Mouse (Mus musculus): ENCODE data around the gene Myf5.

The Myf5 gene

DNA sequence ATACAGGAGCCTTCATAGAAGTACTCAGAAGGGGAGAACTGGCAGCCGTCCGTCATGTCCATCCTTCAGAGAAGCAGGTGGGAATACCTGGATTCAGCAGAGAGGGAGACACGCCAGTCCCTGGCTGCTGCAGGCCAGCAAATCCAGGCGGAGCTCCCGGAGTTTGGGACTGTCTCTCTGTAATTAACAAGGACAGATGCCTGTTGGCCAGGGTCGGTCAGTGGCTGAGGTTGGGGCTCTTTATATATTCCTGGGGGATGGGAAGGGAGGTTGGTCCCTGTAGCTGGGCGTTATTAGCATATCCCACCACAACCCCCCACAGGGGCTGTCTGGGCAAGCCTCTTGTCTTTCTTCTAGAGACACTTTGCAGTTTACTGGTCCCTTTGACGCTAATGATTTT lies at the start of gene Myf5:
Gene Myf5 (minus strand): TSS at position 265 of the 400 bp plus-strand sequence.
- DNase-seq (ENCODE audit: low read depth, low spot score), result no peak

DNA sequence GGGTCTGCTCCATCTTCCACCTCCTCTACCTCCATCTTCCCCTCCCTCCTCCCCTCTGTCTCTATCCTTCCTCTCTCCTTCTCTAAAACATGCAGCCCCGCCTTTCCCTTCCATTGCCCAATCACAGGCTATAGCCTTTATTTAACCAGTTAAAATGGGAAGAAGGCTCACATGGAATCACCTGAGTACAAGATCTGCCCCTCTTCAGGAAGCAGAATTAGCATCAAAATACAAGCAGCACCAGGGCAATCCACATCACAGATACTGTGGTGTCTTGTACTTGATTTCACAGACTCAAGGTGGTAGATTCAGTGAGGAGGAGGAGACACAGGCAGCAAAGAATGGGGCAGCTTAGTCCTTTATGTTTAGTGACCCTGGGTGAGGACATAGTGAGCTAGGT lies 42.8 kb upstream of the Myf5 start:
- no peak for DNase-seq (ENCODE audit: low read depth, low spot score)

DNA sequence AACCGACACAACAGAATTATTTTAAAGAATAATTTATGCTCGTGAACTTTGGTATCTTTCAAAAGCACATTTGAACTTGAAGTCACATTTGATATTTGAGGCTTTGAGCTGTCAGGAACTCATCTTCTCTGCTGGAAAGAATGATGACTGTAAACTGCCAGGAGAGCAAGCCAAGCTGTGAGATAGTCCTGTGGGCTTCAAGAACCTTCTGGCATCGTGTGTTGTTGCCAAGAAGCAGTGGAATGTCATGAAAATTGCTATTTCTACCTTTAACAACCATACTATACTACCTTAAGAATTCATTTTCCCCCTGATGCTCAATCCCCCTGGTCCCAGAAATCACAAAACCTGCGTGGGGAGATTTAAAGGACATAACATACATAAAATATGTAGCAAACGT lies 33.3 kb upstream of the Myf5 start:
- peak; percentile 25 for DNase-seq (ENCODE audit: low read depth, low spot score)

DNA sequence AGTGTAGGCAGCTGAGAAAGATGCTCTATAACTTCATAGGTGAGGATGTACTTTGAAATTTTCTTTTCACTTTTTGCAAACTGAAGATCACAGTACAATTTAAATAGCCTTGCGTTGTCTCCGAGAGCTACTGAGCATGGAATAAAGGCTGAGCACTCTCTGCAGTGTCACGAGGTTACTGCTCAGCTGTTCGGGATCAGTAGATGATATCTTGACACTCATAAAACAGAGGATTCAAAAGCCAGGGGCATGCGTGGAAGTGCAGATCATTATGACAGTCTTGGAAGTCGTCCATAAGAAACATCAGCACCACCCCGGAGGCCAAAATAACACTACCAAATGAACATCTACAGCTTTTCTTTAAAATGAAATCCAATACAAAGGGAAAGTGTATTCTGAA lies 30.7 kb upstream of the Myf5 start:
- DNase-seq (ENCODE audit: low read depth, low spot score), result no peak

DNA sequence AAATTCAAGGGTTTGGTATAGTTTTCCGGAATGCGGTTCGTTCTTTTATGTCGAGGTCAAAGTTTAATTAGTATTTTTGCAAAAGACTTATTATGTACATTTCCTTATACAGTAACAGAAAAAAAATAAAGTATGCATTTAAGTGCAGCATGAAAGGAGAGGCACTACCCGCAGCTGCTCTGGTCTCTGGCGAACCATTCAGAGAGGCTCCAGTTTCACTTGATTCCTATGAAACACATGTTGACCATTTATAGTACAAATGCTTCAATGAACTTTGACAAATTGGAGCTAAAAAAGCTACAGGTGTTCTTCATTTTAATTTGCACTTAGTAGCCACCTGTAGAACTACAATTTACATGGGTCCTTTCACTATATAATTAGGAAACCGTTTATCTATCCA lies 28.8 kb upstream of the Myf5 start:
- no peak for DNase-seq (ENCODE audit: low read depth, low spot score)

DNA sequence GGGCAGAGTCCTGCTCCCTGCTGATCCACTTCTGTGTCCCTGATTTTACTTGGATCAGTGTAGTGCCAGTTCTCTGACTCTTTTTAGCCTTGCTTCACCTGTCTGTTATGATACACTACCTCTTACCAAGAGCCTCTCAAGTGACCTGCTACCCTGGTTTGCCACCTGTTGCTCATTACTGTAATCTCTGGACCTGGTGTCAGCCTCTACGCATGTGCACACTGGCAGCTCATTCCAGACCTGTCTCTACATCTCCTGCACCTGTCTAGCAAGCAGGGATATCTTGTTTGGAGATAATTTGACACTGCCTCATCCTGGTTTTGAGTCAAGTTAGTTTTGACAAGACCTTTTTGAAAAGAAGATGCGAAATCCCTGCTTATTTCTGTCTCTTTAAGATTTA lies 20.5 kb upstream of the Myf5 start:
- no peak for DNase-seq (ENCODE audit: low read depth, low spot score)

DNA sequence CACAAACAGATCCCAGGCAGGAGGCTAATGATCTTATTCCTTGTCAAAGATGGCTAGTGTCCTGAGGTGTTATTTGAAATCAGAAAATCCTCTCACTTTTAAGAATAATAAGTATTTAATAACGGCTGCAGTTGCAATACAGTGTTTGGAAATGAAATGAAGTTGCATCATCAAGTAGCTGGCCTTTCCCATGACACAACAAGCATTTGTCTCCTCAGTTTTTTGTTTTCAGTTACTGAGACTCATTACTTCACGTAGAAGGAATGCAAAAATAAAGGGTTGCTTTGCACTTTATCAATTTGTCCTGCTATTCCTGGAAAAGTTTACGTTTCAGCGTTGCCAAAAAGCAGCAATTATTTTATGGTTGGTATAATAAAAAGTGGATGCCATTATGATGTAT lies 17.5 kb upstream of the Myf5 start:
- DNase-seq (ENCODE audit: low read depth, low spot score), result no peak

DNA sequence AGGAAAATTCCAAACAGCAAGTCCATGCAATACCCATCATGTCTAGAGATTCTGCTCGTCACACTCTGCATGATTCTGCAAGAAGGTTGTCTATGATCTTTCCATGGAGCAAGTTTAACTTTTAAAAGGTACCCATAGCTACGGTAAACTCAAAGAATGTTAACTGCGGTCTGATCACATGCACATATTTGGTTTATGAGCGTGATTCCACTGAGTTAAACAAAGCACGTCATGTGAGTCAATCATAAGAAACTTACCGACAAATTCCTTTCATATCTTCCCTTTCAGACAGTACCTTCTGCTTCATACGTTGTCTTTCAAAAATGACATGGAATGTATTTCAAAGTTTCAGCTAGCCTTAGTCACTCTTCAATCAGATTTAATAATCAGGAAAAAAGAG lies 16.3 kb upstream of the Myf5 start:
- DNase-seq (ENCODE audit: low read depth, low spot score), result no peak

DNA sequence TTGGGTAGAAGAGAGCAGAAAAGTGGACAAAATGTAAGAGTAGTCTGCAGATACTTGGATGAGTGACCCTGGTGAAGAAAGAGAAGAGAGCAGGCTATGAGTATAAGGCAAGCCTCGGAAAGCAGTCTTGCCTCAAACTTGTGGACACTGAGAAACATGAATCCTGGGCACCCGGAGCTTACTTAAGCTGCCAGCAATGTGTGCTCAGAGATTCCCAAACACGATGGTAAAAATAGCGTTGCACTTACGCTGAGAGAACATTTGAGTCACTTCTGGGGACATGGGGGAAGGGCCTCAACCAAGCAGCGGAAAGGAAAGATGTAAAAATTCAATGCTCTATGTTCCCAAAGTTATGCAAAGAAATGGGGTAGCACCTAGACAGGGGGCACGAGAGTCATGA lies 13.7 kb upstream of the Myf5 start:
- peak; percentile 89 for DNase-seq (ENCODE audit: low read depth, low spot score)

DNA sequence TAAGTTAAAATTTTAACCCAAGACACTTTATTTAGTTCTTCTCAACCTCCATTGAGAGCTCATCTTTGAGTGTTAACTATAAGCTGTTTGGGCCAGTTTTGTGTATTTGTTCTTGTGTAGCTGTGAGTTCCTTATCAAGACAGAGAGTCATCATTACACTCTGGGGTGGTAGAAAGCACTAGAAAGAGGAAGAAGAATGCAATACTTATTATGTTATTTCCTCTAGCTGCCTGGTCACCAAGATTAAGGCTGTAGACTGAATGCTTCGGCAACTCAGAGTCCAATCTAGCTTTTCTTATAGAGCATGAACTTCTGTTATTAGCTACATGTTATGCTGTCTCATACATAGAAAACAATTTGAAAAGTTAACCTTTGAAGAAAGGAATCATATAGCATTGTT lies 10.5 kb upstream of the Myf5 start:
- DNase-seq (ENCODE audit: low read depth, low spot score), result no peak

DNA sequence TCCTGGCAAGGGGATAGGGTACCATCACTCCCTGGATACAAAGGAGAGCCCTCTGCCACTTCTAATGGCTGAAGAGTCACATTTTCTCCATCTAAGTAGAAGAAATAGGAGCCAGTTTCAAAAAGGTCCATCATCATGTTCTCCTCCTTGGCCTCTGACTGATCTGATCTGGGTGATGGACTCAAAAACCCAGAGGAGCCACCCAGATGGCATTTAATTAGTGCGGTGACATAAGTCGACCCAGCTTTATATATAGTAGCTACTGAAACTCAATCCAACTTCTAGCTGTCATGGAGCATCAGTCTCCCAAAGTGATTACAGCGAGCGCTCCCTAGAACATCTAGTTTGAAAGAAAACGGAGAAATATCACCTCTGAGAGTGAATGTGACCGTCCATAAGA lies 8.6 kb upstream of the Myf5 start, which contains the start of gene Myf6:
Gene Myf6 (minus strand): TSS at position 170 of the 400 bp plus-strand sequence.
- DNase-seq (ENCODE audit: low read depth, low spot score), result no peak

DNA sequence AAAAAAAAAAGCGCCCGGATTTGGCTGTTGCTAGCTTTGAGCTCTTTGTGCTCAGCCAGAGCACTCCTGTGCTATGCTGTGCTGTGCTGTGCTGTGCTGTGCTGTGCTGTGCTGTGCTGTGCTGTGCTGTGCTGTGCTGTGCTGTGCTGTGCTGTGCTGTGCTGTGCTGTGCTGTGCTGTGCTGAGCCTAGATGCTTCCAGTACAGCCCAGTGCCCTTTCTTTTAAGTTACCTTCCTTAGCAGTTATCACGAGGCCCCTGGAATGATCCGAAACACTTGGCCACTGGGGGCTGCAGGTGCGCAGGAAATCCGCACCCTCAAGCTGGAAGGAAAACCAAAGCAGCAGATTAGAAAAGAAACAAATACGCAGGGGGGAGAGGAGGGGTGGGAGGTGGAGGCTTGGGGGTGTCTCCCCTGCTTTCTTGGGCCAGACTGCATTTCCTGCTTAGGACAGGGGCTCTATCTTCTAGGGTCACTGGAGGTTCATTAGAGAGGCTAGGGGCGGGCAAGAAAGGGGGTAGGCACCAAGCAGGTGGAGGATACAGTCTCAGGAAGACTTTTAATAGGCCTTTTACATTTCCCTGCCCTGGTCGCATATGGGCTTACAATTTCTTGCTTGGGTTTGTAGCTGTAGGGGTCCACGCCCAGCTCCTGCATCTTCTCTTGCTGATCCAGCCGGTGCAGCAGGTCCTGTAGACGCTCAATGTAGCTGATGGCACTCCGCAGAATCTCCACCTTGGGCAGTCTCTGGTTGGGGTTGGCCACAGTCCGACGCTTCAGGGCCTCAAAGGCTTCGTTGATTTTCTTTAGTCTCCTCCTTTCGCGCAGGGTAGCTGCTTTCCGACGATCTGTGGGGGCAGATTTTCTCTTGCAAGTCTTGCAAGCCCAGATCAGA lies 7.9 kb upstream of the Myf5 start:
- DNase-seq (ENCODE audit: low read depth, low spot score), result peak; percentile 9

DNA sequence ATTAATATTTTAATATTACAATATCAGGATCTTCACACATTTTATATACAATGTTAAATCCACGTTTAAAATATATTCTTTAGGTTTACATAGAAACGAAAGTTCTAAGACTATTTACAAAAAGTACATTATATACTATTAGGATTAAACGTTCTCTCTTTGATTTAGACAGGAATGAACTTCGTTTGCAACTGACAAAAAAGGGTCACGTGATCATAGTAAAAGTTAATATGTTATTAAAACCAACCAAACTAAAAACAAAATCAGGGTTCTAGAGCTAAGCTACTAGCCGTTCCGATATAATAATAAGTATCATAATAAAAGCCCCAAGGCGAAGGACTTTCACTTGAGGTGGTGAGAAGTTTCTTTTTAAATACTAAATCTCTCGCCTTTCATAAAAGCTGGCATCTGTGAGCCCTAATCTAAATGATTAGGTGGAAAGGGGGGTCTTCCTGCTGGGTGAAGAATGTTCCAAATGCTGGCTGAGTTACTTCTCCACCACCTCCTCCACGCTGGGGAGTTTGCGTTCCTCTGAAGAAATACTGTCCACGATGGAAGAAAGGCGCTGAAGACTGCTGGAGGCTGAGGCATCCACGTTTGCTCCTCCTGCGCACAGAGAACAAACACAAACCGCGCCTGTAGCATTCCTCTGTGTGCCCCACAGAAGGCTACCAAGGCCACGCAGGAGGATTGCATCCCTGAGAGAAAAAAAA lies 7.1 kb upstream of the Myf5 start:
- peak; percentile 25 for DNase-seq (ENCODE audit: low read depth, low spot score)

DNA sequence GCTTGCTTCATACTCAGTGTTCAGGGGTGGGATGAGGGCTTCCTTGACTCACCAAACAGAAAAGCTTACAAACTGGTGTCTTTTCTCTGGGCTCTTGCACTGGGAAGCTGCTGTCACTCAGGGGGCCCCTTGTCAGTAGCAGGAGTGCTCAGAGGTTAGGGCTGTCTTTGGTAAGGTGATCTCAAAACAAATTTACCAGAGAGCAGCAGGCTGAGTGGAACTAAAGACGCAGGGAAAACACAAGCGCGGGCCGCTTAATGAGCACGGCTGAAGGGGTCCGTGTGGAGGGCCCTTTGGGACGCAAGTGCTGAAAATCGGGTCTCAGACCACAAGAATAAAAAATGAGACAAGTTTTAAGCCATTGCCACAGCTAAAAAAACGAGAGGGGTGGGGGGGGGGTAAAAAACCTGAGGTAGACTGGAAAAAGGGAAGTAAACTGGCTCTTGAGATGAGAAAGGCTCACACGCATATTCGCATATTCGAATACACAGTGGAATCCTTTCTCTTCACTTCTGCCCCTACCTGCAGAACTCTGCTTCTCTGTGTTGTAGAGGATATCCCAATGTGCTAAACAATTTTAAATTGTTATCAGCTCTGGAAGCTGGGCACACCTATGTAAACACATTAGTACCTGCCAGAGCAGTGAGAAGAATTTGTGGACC lies 2.9 kb upstream of the Myf5 start:
- DNase-seq (ENCODE audit: low read depth, low spot score), result no peak

DNA sequence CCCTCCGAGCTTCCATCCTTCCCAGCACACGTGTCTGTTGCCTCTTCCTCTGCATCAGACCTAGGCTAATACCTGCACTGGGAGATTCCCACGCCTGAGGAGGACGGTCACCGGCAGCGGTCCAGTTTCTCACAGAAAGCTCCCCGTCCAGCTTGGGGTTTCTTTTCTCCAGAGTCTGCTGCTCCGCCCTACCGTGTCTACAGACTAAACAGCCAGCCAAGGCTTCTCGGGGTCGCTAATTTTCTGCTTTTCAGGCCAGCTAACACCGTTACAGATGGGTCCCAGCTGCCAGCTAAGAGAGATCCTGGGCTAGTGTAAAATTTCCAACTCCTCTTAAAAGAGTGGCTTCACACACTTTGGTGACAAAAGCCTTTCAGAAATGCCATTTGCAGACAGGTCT lies 836 bp upstream of the Myf5 start:
- no peak for DNase-seq (ENCODE audit: low read depth, low spot score)

DNA sequence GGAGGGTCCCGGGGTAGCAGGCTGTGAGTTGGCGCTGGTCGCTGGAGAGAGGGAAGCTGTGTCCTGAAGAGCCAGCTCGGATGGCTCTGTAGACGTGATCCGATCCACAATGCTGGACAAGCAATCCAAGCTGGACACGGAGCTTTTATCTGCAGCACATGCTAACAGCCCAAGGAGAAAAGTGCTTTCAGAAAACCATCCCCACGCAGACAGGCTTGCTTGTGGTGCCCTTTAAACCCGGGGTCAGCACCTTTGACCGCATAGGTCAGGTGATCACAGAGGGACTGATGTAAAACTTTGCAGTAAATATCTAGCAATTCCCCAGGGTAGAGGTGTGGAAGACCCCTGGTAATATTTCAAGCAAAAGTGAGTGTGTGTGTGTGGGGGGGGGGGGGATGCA lies 1.9 kb downstream of the Myf5 start:
- no peak for DNase-seq (ENCODE audit: low read depth, low spot score)

DNA sequence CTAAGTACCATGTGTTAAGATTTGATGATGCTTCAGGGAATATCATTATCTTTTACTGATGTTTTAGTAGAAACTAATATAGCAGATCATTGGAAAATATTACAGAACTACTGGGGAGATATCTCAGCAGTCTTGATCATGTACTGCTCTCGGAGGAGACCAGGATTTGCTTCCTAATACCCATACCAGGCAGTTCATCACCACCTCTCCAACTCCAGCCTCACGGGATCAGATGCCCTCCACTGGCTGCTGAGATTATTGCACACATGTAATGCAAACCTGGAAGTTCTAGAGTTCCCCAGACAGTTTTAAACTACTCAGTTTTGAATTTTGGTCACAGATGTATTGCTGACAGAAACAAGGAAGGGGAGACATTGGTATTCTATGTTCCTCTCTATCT lies 12.4 kb downstream of the Myf5 start:
- DNase-seq (ENCODE audit: low read depth, low spot score), result peak; percentile 16

DNA sequence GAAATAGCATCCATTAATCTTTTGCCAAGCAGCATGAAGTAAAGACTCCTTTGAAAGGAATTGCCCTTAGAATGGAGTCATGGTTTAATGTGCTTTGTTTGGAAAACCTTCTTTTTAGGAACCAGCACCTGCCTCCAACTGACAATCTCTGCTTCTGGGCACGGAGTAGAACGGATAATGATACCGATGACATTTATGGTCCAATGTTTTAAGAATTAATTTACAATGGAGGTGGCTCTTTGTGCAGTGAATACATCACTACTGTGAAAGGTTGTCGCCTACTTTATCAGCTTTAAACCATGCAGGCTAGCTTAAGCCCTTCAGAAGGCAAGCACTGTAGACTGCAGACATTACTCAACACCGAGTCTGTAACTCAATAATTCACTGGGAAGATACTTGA lies 14.2 kb downstream of the Myf5 start:
- DNase-seq (ENCODE audit: low read depth, low spot score), result no peak

DNA sequence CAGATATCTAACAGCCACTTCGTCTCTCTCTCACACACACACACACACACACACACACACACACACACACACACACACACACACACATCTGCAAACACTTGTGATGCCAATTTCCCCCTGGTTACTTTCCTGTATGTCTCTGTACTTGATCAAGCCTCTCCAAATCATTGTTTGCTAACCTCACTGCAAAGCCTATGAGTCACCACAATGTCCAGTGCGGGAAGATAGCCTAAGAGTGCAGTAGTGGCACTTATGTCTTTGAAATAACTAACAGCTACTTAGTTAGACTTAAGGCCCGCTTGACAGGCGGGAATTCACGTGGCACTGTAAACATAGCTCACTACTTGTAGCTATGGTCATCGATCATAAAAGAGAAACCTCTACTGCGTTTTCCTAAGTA lies 18.1 kb downstream of the Myf5 start:
- no peak for DNase-seq (ENCODE audit: low read depth, low spot score)

DNA sequence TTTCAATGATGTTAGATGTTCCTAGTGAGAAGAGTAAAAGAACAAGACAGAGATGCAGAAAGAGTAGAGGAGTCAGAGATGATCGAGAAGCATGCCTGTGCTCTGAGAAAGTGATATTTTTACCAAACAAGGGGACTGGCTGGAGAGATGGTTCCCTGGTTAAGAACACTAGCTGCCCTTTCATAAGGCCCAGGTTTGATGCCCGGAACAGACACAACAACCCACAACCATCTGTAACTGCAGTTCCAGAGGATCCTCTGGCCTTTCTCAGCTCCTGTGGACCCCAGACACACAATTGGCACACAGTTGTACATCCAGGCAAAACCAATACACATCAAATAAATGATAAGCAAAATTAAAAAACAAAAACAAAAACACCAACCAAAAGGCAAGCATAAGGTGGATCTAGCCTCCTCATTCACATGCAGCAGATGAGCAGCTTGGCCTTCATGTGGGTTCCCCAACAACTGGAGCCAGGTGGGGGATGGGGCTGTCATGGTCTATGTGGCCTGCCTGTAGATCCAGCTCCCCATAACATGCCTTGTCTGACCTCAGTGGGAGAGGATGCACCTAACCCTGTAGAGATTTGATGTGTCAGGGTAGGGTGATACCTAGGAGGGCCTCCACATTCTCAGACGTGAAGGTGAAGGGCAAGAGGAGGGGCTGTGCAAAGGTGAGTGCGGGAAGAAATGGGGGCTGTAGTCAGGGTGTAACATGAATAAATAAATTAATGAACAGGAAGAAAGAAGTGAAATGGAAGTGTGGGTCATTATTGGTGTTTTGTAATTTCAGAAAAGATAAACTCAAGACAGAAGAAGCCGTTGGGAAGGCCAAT lies 36.2 kb downstream of the Myf5 start:
- no peak for DNase-seq (ENCODE audit: low read depth, low spot score)

DNA sequence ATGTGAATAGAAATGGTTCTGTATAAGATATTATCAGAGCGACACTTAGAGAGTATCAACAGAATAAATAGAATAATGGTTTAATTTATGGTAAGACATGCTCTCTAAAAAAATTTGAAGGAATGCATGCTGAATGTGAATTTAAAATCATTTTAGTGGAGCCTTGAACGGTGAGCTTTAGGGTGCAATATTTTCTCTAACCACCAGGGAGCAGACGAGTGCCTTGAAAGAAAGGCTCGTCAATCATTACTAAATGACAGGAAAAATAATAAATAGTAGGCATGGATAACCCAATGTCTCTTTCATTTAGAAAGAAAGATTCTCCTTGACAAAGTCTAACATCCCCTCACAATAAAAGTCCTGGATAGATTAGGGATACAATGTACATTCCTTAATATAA lies 43.2 kb downstream of the Myf5 start:
- DNase-seq (ENCODE audit: low read depth, low spot score), result peak; percentile 44

DNA sequence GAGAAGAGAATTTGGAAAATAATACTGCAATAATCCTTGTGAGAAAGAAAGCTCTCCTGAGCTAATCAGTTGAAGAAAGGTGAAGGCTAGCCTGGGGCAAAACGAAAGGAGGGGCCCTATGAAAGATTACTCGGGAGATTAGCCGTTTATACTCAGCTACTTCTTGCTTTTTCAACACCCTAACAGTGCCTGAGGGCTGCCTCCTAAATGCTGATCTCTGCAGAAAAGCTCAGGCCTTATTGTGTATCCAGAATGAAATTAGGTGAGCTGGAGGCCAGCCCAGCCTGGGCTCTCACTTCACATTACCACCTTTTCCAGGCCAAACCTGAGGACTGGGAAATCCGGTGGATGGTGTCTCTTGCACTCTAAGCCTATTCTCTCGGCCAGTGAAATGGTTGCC lies 49.0 kb downstream of the Myf5 start:
- DNase-seq (ENCODE audit: low read depth, low spot score), result no peak
